Mouse (Mus musculus) hindbrain, embryonic 13.5 days (tissue): ENCODE data around the gene Ptch2. TPM values are rescaled to one million over a fixed set of nuclear protein-coding genes. Genes with fewer than 3 reads are reported as not detected.

Experiments used
- ATAC-seq: fragments of 200-750 bp; cut with Nextera tagmentation; 2 replicates; pipeline ENCODE4 v1.8.0; 2017; ENCODE audit warnings: moderate TSS enrichment; ENCODE audit not compliant: low FRiP score
- H3K27ac ChIP-seq: fragments of 300-500 bp; sonication (generic); 2 replicates; pipeline ENCODE4 v1.5.1; 2015; ENCODE audit warnings: inconsistent platforms, mild to moderate bottlenecking, moderate library complexity
- H3K27me3 ChIP-seq: fragments of 300-500 bp; sonication (generic); 2 replicates; pipeline ENCODE4 v1.6.1; 2015; ENCODE audit warnings: mild to moderate bottlenecking, inconsistent platforms
- H3K36me3 ChIP-seq: fragments of 300-500 bp; sonication (generic); 2 replicates; pipeline ENCODE4 v1.6.1; 2015; ENCODE audit warnings: mild to moderate bottlenecking, inconsistent platforms
- H3K4me1 ChIP-seq: fragments of 300-500 bp; sonication (generic); replicated peaks from 2 replicates; pipeline ENCODE4 v1.6.1; 2015; ENCODE audit warnings: inconsistent platforms
- H3K4me2 ChIP-seq: fragments of 300-500 bp; sonication (generic); 2 replicates; pipeline ENCODE4 v1.6.1; 2015; ENCODE audit warnings: inconsistent platforms, mild to moderate bottlenecking, moderate library complexity
- H3K4me3 ChIP-seq: fragments of 300-500 bp; sonication (generic); 2 replicates; pipeline ENCODE4 v1.5.1; 2015; ENCODE audit warnings: mild to moderate bottlenecking, inconsistent platforms
- H3K9ac ChIP-seq: fragments of 300-500 bp; sonication (generic); 2 replicates; pipeline ENCODE4 v1.6.1; 2015; ENCODE audit warnings: mild to moderate bottlenecking, inconsistent platforms
- H3K9me3 ChIP-seq: fragments of 300-500 bp; sonication (generic); 2 replicates; pipeline ENCODE4 v1.6.1; 2016; ENCODE audit warnings: inconsistent platforms
- WGBS: fragments of 180-500 bp; shearing (Covaris S2); methylation state at CpG from one replicate; pipeline ENCODE4 v1.1.7; 2015; 5-methylcytosine and 5-hydroxymethylcytosine counted together
- polyA plus RNA-seq: library from polyadenylated mRNA; unstranded; fragments of >200 nt; fragmentation: Nextera tagmentation; extraction: Ambion mirVana; gene quantifications from 2 replicates; pipeline ENCODE4 v1.2.1, GENCODE M21; 2015

The Ptch2 gene
- polyA plus RNA-seq, 1 experiment from 2014 or later, result 6.8 TPM

- no peak for ATAC-seq
- 88% methylated on average over 18 of the region's 18 CpGs for WGBS
- H3K27me3 ChIP-seq, result no peaks in the 10 kb centered on the region
- H3K9me3 ChIP-seq, result no peaks in the 10 kb centered on the region
- H3K4me3 ChIP-seq, result no peak overlapping the region
- no peak overlapping the region for H3K27ac ChIP-seq
- no peak overlapping the region for H3K4me2 ChIP-seq
- 0 out of 2 replicates have a peak overlapping the region, but pooled peaks have one; percentile 24 for H3K9ac ChIP-seq
- peaks cover 57% of the 10 kb centered on the region for H3K36me3 ChIP-seq
- H3K4me1 ChIP-seq, result peaks cover 11% of the 10 kb centered on the region
Measured at GRCm38 (mm10) chr4:117107813-117108523, 12.1 kb downstream of the Ptch2 start.

DNA sequence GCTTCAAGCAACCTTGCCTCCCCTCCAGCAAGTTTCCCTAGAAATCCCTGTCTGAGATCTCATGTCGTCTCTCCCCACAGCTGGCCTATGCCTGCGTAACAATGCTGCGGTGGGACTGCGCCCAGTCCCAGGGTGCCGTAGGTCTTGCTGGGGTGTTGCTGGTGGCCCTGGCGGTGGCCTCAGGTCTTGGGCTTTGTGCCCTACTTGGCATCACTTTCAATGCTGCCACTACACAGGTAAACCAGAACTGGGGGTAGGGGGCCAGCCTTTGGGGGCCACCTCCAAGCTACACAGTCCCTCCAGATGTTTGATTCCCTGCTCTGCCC is 12.6 kb downstream of the Ptch2 start:
- no peaks in the 10 kb centered on the region for H3K9me3 ChIP-seq
- H3K36me3 ChIP-seq, result peaks cover 60% of the 10 kb centered on the region
- no peak for ATAC-seq
- H3K4me3 ChIP-seq, result no peak overlapping the region
- H3K27ac ChIP-seq, result no peak overlapping the region
- no peaks in the 10 kb centered on the region for H3K27me3 ChIP-seq
- 90% methylated on average over 6 of the region's 6 CpGs for WGBS
- peaks cover 11% of the 10 kb centered on the region for H3K4me1 ChIP-seq
- H3K4me2 ChIP-seq, result no peak overlapping the region
- H3K9ac ChIP-seq, result no peak overlapping the region

DNA sequence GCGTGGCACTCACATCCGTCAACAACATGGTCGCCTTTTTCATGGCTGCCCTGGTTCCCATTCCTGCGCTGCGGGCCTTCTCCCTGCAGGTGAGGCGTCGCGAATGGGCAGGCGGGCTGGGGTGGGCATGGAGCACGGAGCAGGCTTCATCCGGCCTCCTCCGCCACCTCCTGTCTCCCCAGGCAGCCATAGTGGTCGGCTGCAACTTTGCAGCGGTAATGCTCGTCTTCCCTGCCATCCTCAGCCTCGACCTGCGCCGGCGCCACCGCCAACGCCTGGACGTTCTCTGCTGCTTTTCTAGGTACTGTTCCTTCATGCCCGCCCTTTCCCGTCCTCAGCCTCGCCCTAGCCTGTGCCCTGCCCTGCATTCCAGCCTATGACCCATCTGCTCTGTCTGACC is 13.5 kb downstream of the Ptch2 start:
- ATAC-seq, result no peak
- Histone ChIP-seq H3K9ac (no peak overlapping the region), H3K36me3 (peaks cover 68% of the 10 kb centered on the region), H3K27ac (no peak overlapping the region), H3K4me1 (peaks cover 11% of the 10 kb centered on the region), H3K27me3 (no peaks in the 10 kb centered on the region), H3K4me2 (no peak overlapping the region), H3K4me3 (no peak overlapping the region), H3K9me3 (no peaks in the 10 kb centered on the region)
- 95% methylated on average over 25 of the region's 25 CpGs for WGBS

DNA sequence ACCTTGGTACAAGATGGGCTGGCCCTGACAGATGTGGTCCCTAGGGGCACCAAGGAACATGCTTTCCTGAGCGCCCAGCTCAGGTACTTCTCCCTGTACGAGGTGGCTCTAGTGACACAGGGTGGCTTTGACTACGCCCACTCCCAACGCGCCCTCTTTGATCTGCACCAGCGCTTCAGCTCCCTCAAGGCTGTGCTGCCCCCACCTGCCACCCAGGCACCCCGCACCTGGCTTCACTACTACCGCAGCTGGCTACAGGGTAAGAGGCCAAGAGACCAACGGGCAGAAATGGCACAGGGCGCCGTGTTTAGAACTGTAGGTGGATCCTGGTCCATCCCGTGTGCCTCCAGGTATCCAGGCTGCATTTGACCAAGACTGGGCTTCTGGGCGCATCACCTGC is 14.4 kb downstream of the Ptch2 start:
- ATAC-seq, result no peak
- no peak overlapping the region for H3K4me2 ChIP-seq
- no peaks in the 10 kb centered on the region for H3K27me3 ChIP-seq
- no peak overlapping the region for H3K9ac ChIP-seq
- H3K9me3 ChIP-seq, result no peaks in the 10 kb centered on the region
- H3K36me3 ChIP-seq, result peaks cover 67% of the 10 kb centered on the region
- H3K4me1 ChIP-seq, result peaks cover 7% of the 10 kb centered on the region
- WGBS, result 92% methylated on average over 13 of the region's 13 CpGs
- no peak overlapping the region for H3K27ac ChIP-seq
- no peak overlapping the region for H3K4me3 ChIP-seq

- Histone ChIP-seq H3K4me3 (no peak overlapping the region), H3K27ac (no peak overlapping the region), H3K4me2 (no peak overlapping the region), H3K36me3 (peaks cover 67% of the 10 kb centered on the region), H3K27me3 (no peaks in the 10 kb centered on the region), H3K4me1 (no peaks in the 10 kb centered on the region), H3K9me3 (no peaks in the 10 kb centered on the region), H3K9ac (no peak overlapping the region)
- ATAC-seq, result no peak
- 96% methylated on average over 11 of the region's 11 CpGs for WGBS
Measured at GRCm38 (mm10) chr4:117110985-117111384, 15.1 kb downstream of the Ptch2 start.

GRCm38 (mm10) chr4:117113237-117113636 is 17.4 kb downstream of the Ptch2 start:
- Histone ChIP-seq H3K36me3 (peaks cover 63% of the 10 kb centered on the region), H3K9me3 (no peaks in the 10 kb centered on the region), H3K27ac (no peak overlapping the region), H3K27me3 (no peaks in the 10 kb centered on the region), H3K4me3 (no peak overlapping the region), H3K4me2 (no peak overlapping the region), H3K9ac (no peak overlapping the region), H3K4me1 (no peaks in the 10 kb centered on the region)
- 86% methylated on average over 1 of the region's 1 CpGs for WGBS
- no peak for ATAC-seq

DNA sequence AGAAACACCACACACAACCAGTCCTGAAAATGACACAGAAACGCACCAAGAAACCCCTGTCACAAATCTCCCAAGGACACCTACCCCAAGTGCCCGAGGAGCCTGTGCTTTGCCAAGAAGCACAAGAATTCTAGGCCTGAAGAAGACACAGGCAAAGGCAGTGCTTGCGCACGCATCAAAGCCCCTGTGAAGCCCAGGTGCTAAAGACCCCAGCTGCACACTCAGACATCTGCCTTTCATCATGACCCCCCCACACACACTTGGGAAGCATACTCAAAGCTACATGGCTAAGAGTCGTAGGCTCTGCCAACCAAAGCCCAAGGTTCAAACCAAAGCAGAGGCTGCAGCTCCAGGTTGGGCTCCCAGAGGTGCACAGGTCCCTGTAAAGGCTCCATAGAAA is 19.7 kb downstream of the Ptch2 start:
- Histone ChIP-seq H3K9ac (no peak overlapping the region), H3K4me3 (no peak overlapping the region), H3K27ac (no peak overlapping the region), H3K27me3 (no peaks in the 10 kb centered on the region), H3K36me3 (peaks cover 39% of the 10 kb centered on the region), H3K4me2 (no peak overlapping the region), H3K4me1 (peaks cover 6% of the 10 kb centered on the region), H3K9me3 (no peaks in the 10 kb centered on the region)
- ATAC-seq, result no peak
- WGBS, result 93% methylated on average over 5 of the region's 5 CpGs

DNA sequence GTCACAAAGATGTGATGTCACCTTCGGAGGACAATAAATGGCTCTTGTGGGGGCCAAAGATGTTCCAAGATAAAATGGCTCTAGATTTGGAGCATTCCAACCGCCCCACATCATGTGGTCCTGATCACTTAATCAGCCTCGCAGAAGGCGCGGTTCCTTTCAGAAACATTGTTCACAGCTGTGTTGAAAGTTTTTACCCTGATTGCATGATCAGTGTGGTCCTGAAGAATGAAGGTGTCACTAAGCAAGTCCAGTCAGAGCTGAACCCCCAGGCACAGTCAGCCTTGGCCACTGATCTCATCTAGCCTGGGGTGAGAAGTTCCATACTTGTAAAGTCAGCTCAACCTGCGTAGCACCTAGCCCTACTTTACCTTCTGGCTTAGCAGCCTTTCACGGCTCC is 22.1 kb downstream of the Ptch2 start:
- no peak overlapping the region for H3K9ac ChIP-seq
- H3K27me3 ChIP-seq, result no peaks in the 10 kb centered on the region
- 95% methylated on average over 7 of the region's 7 CpGs for WGBS
- H3K27ac ChIP-seq, result no peak overlapping the region
- no peaks in the 10 kb centered on the region for H3K9me3 ChIP-seq
- no peak for ATAC-seq
- H3K4me1 ChIP-seq, result peaks cover 13% of the 10 kb centered on the region
- no peak overlapping the region for H3K4me3 ChIP-seq
- H3K36me3 ChIP-seq, result peaks cover 19% of the 10 kb centered on the region
- no peak overlapping the region for H3K4me2 ChIP-seq

- peak overlapping the region; percentile 94 for H3K27ac ChIP-seq
- no peak for ATAC-seq
- peaks cover 16% of the 10 kb centered on the region for H3K4me1 ChIP-seq
- H3K9ac ChIP-seq, result peak overlapping the region; percentile 77
- no peaks in the 10 kb centered on the region for H3K27me3 ChIP-seq
- 83% methylated on average over 5 of the region's 5 CpGs for WGBS
- H3K9me3 ChIP-seq, result no peaks in the 10 kb centered on the region
- H3K4me3 ChIP-seq, result peak overlapping the region; percentile 62
- H3K4me2 ChIP-seq, result peak overlapping the region; percentile 99
- peaks cover 4% of the 10 kb centered on the region for H3K36me3 ChIP-seq
Measured at GRCm38 (mm10) chr4:117119636-117120035, 23.8 kb downstream of the Ptch2 start.

DNA sequence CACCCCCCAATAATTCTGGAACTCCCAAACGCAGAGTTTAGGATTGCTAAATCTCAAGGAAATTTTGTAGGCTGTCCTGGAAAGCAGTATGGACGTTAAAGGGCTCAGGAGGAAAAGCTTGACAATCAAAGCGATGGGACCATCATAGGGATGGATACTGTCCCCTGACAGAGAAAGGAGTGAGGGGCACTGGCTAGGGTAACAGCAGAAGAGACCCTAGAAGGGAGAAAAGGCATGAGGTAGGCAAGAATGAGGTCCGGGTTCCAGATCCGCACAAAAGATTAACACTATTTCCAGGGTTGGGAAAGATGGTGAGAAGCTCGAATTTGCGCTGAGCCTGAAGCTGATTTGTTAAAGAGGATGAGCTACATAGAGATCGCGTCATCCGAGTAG is 24.2 kb downstream of the Ptch2 start:
- Histone ChIP-seq H3K27me3 (no peaks in the 10 kb centered on the region), H3K9me3 (no peaks in the 10 kb centered on the region), H3K9ac (peak overlapping the region; percentile 77), H3K4me2 (peak overlapping the region; percentile 99), H3K27ac (peak overlapping the region; percentile 94), H3K36me3 (peaks cover under 1% of the 10 kb centered on the region; the same call in 1 of the 2 replicates), H3K4me3 (peak overlapping the region; percentile 62), H3K4me1 (peaks cover 20% of the 10 kb centered on the region)
- WGBS, result 6% methylated on average over 10 of the region's 10 CpGs
- peak; percentile 57; the same call in 1 of the 2 replicates for ATAC-seq

- peak; percentile 93 for ATAC-seq
- under 1% methylated on average over 69 of the region's 69 CpGs for WGBS
Measured at GRCm38 (mm10) chr4:117120445-117121414, 24.9 kb downstream of the Ptch2 start.

DNA sequence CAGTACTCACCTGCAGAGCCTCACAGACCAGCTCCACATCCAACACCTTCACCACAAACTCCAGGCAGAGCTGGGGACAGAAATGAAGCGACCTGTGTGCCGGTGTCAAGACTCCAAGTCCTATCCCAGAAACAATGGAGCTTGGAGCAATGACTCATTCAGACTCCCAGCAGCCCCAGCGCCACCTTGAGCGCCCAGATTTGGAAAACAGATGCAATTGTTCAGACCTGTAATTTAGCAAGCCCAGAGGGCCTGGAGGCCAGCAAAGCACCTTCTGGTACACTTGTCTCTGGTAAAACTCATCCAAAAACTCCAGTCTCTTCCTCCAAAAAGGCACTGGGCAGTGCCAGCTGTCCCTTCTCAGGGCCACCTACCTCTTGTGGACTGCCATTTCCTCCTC is 26.3 kb downstream of the Ptch2 start:
- no peak for ATAC-seq
- H3K9me3 ChIP-seq, result no peaks in the 10 kb centered on the region
- peaks cover 33% of the 10 kb centered on the region for H3K4me1 ChIP-seq
- 0 out of 2 replicates have a peak, but pooled peaks cover 1% of the 10 kb centered on the region for H3K36me3 ChIP-seq
- H3K27me3 ChIP-seq, result no peaks in the 10 kb centered on the region
- H3K4me3 ChIP-seq, result no peak overlapping the region
- WGBS, result 87% methylated on average over 4 of the region's 4 CpGs
- H3K27ac ChIP-seq, result no peak overlapping the region
- H3K9ac ChIP-seq, result no peak overlapping the region
- H3K4me2 ChIP-seq, result no peak overlapping the region

More at GRCm38 (mm10) chr4:117120445-117121414, 24.9 kb downstream of the Ptch2 start:
- H3K9ac ChIP-seq, result peak overlapping the region; percentile 77
- no peaks in the 10 kb centered on the region for H3K27me3 ChIP-seq
- H3K36me3 ChIP-seq, result no peaks in the 10 kb centered on the region
- H3K9me3 ChIP-seq, result no peaks in the 10 kb centered on the region
- peak overlapping the region; percentile 62 for H3K4me3 ChIP-seq
- peaks cover 27% of the 10 kb centered on the region for H3K4me1 ChIP-seq
- peak overlapping the region; percentile 99 for H3K4me2 ChIP-seq
- peak overlapping the region; percentile 94 for H3K27ac ChIP-seq
